Mouse (Mus musculus) neutrophil, adult 59 days (primary cell): ENCODE data around the gene Ccdc134. TPM values are rescaled to one million over a fixed set of nuclear protein-coding genes. Genes with fewer than 3 reads are reported as not detected.

Experiments used
- total RNA-seq, 2 experiments: library from RNA; stranded (reverse); gene quantifications; 1 replicate in 1 of 2; 2 replicates in 1 of 2; pipeline ENCODE4 v1.2.4; 2023

The Ccdc134 gene
- total RNA-seq, result 10 to 100 TPM; 11.2 to 12.7 TPM

GRCm38 (mm10) chr15:82127426-82128374 is at the start of gene Ccdc134:
Ccdc134 (plus strand) TSS chr15:82127922.

GRCm38 (mm10) chr15:82146770-82147610 is 19.3 kb downstream of the Ccdc134 start, which contains the start of gene Srebf2:
Srebf2 (plus strand) TSS chr15:82147181.

Other genes starting within 250 kb of the Ccdc134 start
- gene Polr3h, start 201.7 kb upstream of the Ccdc134 start, total RNA-seq, result 1 to 10 TPM; 4.7 to 6.5 TPM
- not detected for gene Csdc2, start 191.2 kb upstream of the Ccdc134 start, total RNA-seq
- gene Pmm1, start 167.0 kb upstream of the Ccdc134 start, total RNA-seq, result 10 to 100 TPM; 32.6 to 33.6 TPM
- not detected for gene 1700029P11Rik, start 147.4 kb upstream of the Ccdc134 start, total RNA-seq
- gene Xrcc6, start 140.1 kb upstream of the Ccdc134 start, total RNA-seq, result 10 to 100 TPM; 20.8 to 29.1 TPM
- gene Desi1, start 94.1 kb upstream of the Ccdc134 start, total RNA-seq, result 10 to 100 TPM; 18.6 to 23.8 TPM
- gene Snu13, start 80.3 kb upstream of the Ccdc134 start, total RNA-seq, result 10 to 100 TPM; 44.8 to 47.4 TPM
- gene 4930407I10Rik, start 68.8 kb upstream of the Ccdc134 start, total RNA-seq, result not detected
- gene Mei1, start 57.9 kb upstream of the Ccdc134 start, total RNA-seq, result not detected
- gene Srebf2, start 19.3 kb downstream of the Ccdc134 start, total RNA-seq, result 10 to 100 TPM; 76.3 to 79.6 TPM
- gene Shisa8, start 84.9 kb downstream of the Ccdc134 start, total RNA-seq, result under 1 TPM in 1 of 2 experiments, not detected in 1; 0.40 TPM
- gene Tnfrsf13c, start 96.4 kb downstream of the Ccdc134 start, total RNA-seq, result 1 to 10 TPM; 1.8 to 4.3 TPM
- 10 to 100 TPM; 11.5 to 16.9 TPM for gene Cenpm, start 116.8 kb downstream of the Ccdc134 start, total RNA-seq
- not detected for gene 1500009C09Rik, start 124.5 kb downstream of the Ccdc134 start, total RNA-seq
- not detected for gene Sept3, start 147.0 kb downstream of the Ccdc134 start, total RNA-seq
- under 1 TPM; 0.35 to 0.42 TPM for gene Wbp2nl, start 171.0 kb downstream of the Ccdc134 start, total RNA-seq
- 100 to 1,000 TPM in 1 of 2 experiments, 10 to 100 TPM in 1; 93.8 to 108 TPM for gene Naga, start 211.0 kb downstream of the Ccdc134 start, total RNA-seq
- 1 to 10 TPM; 1.8 to 2.8 TPM for gene Pheta2, start 211.0 kb downstream of the Ccdc134 start, total RNA-seq
- gene Smdt1, start 211.0 kb downstream of the Ccdc134 start, total RNA-seq, result 100 to 1,000 TPM in 1 of 2 experiments, 10 to 100 TPM in 1; 83.7 to 103 TPM
- gene Ndufa6, start 226.4 kb downstream of the Ccdc134 start, total RNA-seq, result 10 to 100 TPM; 79.4 to 88.3 TPM